Mouse (Mus musculus) megakaryocyte-erythroid progenitor cell, adult 5-6 weeks (primary cell): ENCODE results near the gene Svopl. TPM values are rescaled to one million over a fixed set of nuclear protein-coding genes. Genes with fewer than 3 reads are reported as not detected.

Experiments used
- ATAC-seq: replicated peaks from 2 replicates; pipeline ENCODE4 v1.8.0; 2016; ENCODE audit warnings: mild to moderate bottlenecking, inconsistent platforms; ENCODE audit not compliant: severe bottlenecking, poor library complexity, low FRiP score, low TSS enrichment
- total RNA-seq, 2 experiments: library from RNA; stranded (forward) in 1 of 2; stranded (reverse) in 1 of 2; fragments of 200-1000, 215-1000 nt in 1 of 2; fragments of >200 nt in 1 of 2; fragmentation: Nextera tagmentation in 1 of 2; gene quantifications; 2 replicates each; pipeline ENCODE4 v1.2.3; 2014 to 2017

Svopl gene
- total RNA-seq, 2 experiments from 2014 or later = not detected

GRCm38 (mm10) chr6:38048003-38048402, 1.2 kb upstream of the Svopl start:
- ATAC-seq = no peak

GRCm38 (mm10) chr6:38032801-38033566, 13.8 kb downstream of the Svopl start:
- ATAC-seq = no peak

GRCm38 (mm10) chr6:38031924-38032540, 14.8 kb downstream of the Svopl start:
- no peak for ATAC-seq

- no peak for ATAC-seq
Observed at GRCm38 (mm10) chr6:38028205-38028604, 18.6 kb downstream of the Svopl start.

- no peak for ATAC-seq
Observed at GRCm38 (mm10) chr6:38027771-38028170, 19.0 kb downstream of the Svopl start.

- no peak for ATAC-seq
Observed at GRCm38 (mm10) chr6:38023284-38023683, 23.5 kb downstream of the Svopl start.

GRCm38 (mm10) chr6:38021406-38021805, 25.4 kb downstream of the Svopl start:
- ATAC-seq = no peak

GRCm38 (mm10) chr6:38012829-38013228, 34.0 kb downstream of the Svopl start:
- no peak for ATAC-seq

- ATAC-seq = peak; percentile 71
Observed at GRCm38 (mm10) chr6:38007459-38007858, 39.3 kb downstream of the Svopl start.

GRCm38 (mm10) chr6:37967386-37967785, 79.4 kb downstream of the Svopl start:
- no peak for ATAC-seq

- no peak for ATAC-seq
Observed at GRCm38 (mm10) chr6:37951306-37951705, 95.5 kb downstream of the Svopl start.

GRCm38 (mm10) chr6:37936498-37936897, 110.3 kb downstream of the Svopl start:
- ATAC-seq = no peak

Other genes with a start within 250 kb of the Svopl start
- 50.1 TPM in 2 replicates for gene Trim24, start 176.2 kb downstream of the Svopl start, total RNA-seq (2014; fragmentation: Nextera tagmentation)
- 22.5 and 35.4 TPM in 2 replicates for gene Trim24, start 176.2 kb downstream of the Svopl start, total RNA-seq (2017)
- gene Tmem213, start 62.3 kb upstream of the Svopl start, total RNA-seq (2014; fragmentation: Nextera tagmentation) = not detected in 2 replicates
- not detected in 2 replicates for gene Tmem213, start 62.3 kb upstream of the Svopl start, total RNA-seq (2017)
- gene Atp6v0a4, start 77.6 kb upstream of the Svopl start, total RNA-seq (2014; fragmentation: Nextera tagmentation) = 0.46 and 0.79 TPM in 2 replicates
- gene Atp6v0a4, start 77.6 kb upstream of the Svopl start, total RNA-seq (2017) = 2.5 TPM in 1 of 2 replicates, not detected in the other
- 0.72 and 3.0 TPM in 2 replicates for gene D630045J12Rik, start 207.0 kb upstream of the Svopl start, total RNA-seq (2014; fragmentation: Nextera tagmentation)
- gene D630045J12Rik, start 207.0 kb upstream of the Svopl start, total RNA-seq (2017) = 0.09 and 0.19 TPM in 2 replicates